ENCODE assay signal across 8 mouse cellular contexts in the genomic region with DNA sequence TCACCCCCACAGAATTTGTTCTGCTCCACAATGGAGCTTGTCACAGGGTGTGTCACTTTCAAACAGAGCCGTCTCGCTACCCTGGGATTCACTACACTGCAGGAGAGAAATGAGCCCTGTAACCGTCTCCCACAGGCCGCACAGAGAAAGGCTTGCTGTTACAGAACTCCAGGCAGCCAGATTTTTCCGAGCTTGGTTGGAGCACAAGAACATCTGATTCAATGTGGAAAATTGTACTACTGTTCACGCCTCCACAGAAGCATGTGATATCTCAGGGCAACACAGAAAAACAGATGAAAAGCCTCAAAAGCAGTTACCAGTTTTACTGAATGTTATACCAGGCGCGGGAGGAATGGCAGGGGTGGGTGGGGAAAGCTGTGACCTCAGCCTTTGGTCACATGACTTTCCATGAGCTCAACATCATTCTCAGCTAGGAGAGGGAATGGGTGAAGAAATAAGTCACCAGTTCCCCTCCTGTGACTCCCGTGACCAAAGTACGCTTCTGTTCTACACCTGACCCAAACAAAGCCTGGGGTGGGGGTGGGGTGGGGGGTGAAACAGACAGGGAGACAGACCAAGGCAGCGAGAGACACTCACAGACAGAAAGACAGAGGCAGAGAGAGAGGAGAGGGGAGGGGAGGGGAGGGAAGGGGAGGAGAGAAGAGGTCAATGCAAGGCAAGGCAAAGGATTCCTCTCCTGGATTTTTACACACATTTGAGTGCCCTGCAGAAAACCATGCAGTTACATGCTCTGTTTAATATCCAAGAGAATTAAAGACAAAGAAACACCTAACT. TPM values are rescaled to one million over a fixed set of nuclear protein-coding genes. Genes with fewer than 3 reads are reported as not detected.
DNase-seq lines count a peak whose midpoint lies in the region; ATAC-seq and TF ChIP-seq lines count a peak whose summit lies in the region.

No protein-coding gene starts in this region.

- peaks cover 14% of the 10 kb centered on the region for H3K4me1 ChIP-seq in cerebellum, adult 2 months (ENCODE audit: control insufficient read depth, insufficient read depth, low read length)
- H3K4me1 ChIP-seq in forebrain, embryonic 14.5 days (ENCODE audit: control insufficient read depth, insufficient read depth, low read length): 0 out of 2 replicates have a peak, but pooled peaks cover 3% of the 10 kb centered on the region
- H3K4me1 ChIP-seq in intestine, embryonic 15.5 days (replicated peaks): peaks cover 7% of the 10 kb centered on the region; the same call in 1 of the 2 replicates
- H3K4me1 ChIP-seq in midbrain, embryonic 13.5 days (replicated peaks): peaks cover 12% of the 10 kb centered on the region

- H3K4me3 ChIP-seq in cerebellum, adult 2 months (replicated peaks; ENCODE audit: insufficient read depth, low read depth, low read length): no peak overlapping the region
- H3K4me3 ChIP-seq in forebrain, embryonic 14.5 days (ENCODE audit: low read depth, low read length): peak overlapping the region; percentile 2; the same call in 1 of the 2 replicates
- no peak overlapping the region for H3K4me3 ChIP-seq in intestine, embryonic 15.5 days (replicated peaks)
- H3K4me3 ChIP-seq in midbrain, embryonic 13.5 days (replicated peaks): peak overlapping the region; percentile 23

- peak; percentile 83 for ATAC-seq in forebrain, embryonic 14.5 days
- ATAC-seq in intestine, embryonic 15.5 days: peak; percentile 71
- peak; percentile 86 for ATAC-seq in midbrain, embryonic 13.5 days

- no peak for TF ChIP-seq CTCF in cerebellum, adult 2 months (IDR thresholded peaks at IDR 0.05; ENCODE audit: borderline replicate concordance, insufficient read depth, low read depth, low read length)

- H3K4me2 ChIP-seq in forebrain, embryonic 14.5 days (ENCODE audit: low read length): peak overlapping the region; percentile 35
- H3K4me2 ChIP-seq in intestine, embryonic 15.5 days (replicated peaks): peak overlapping the region; percentile 36
- H3K4me2 ChIP-seq in midbrain, embryonic 13.5 days (replicated peaks): peak overlapping the region; percentile 48

- peak overlapping the region; percentile 17; the same call in 1 of the 2 replicates for H3K9ac ChIP-seq in forebrain, embryonic 14.5 days (ENCODE audit: low read length)
- no peak overlapping the region for H3K9ac ChIP-seq in intestine, embryonic 15.5 days
- H3K9ac ChIP-seq in midbrain, embryonic 13.5 days (replicated peaks): peak overlapping the region; percentile 56

- H3K27ac ChIP-seq in cerebellum, adult 2 months (ENCODE audit: insufficient read depth, low read length): no peak overlapping the region; the same call in 1 of the 2 replicates
- H3K27ac ChIP-seq in forebrain, embryonic 14.5 days (ENCODE audit: low read depth, low read length): peak overlapping the region; percentile 27; the same call in 1 of the 2 replicates
- H3K27ac ChIP-seq in intestine, embryonic 15.5 days: peak overlapping the region; percentile 56; the same call in 1 of the 2 replicates
- H3K27ac ChIP-seq in midbrain, embryonic 13.5 days: peak overlapping the region; percentile 70

- DNase-seq in cerebellum, postnatal 25 days: peak; percentile 33 to 34
- DNase-seq in cerebellum, adult 2 months: no peak
- peak; percentile 59 for DNase-seq in forebrain, embryonic 14.5 days (ENCODE audit: low spot score)
- peak; percentile 25 to 53 for DNase-seq in left cerebral cortex, adult 8-10 months (ENCODE audit: low spot score in 2 of 2)
- no peak for DNase-seq in urinary bladder, postnatal 4 days (ENCODE audit: low spot score in 2 of 2)
- DNase-seq in cerebellum, adult 8-10 months: no peak

- no peaks in the 10 kb centered on the region for H3K36me3 ChIP-seq in forebrain, embryonic 14.5 days (ENCODE audit: control insufficient read depth, insufficient read depth, low read length)
- H3K36me3 ChIP-seq in intestine, embryonic 15.5 days: no peaks in the 10 kb centered on the region
- H3K36me3 ChIP-seq in midbrain, embryonic 13.5 days: no peaks in the 10 kb centered on the region

- TF ChIP-seq POLR2A in cerebellum, adult 2 months (IDR thresholded peaks at IDR 0.05; ENCODE audit: borderline replicate concordance, insufficient read depth, low read length): no peak

- H3K27me3 ChIP-seq in cerebellum, adult 2 months (ENCODE audit: control insufficient read depth, insufficient read depth, low read length): no peaks in the 10 kb centered on the region
- H3K27me3 ChIP-seq in forebrain, embryonic 14.5 days (replicated peaks; ENCODE audit: control insufficient read depth, insufficient read depth, low read length): no peaks in the 10 kb centered on the region
- no peaks in the 10 kb centered on the region for H3K27me3 ChIP-seq in intestine, embryonic 15.5 days (replicated peaks)
- no peaks in the 10 kb centered on the region for H3K27me3 ChIP-seq in midbrain, embryonic 13.5 days

- H3K9me3 ChIP-seq in forebrain, embryonic 14.5 days (replicated peaks; ENCODE audit: control insufficient read depth, low read length): no peaks in the 10 kb centered on the region
- no peaks in the 10 kb centered on the region for H3K9me3 ChIP-seq in intestine, embryonic 15.5 days
- no peaks in the 10 kb centered on the region for H3K9me3 ChIP-seq in midbrain, embryonic 13.5 days

- WGBS in cerebellum, adult 2 months: 26% methylated on average over 11 of the region's 11 CpGs
- WGBS in forebrain, embryonic 14.5 days: 13% methylated on average over 11 of the region's 11 CpGs
- WGBS in intestine, embryonic 15.5 days: 33% methylated on average over 11 of the region's 11 CpGs
- WGBS in midbrain, embryonic 13.5 days: 9% methylated on average over 11 of the region's 11 CpGs

RNA-seq across cellular contexts. Expression of gene Aig1, which starts 7.5 kb away (rescaled TPM):
- 130 and 132 TPM in 2 replicates for polyA plus RNA-seq in cerebellum, adult 2 months (2012; rRNA removed)
- 59.5 and 65.3 TPM in 2 replicates for polyA plus RNA-seq in forebrain, embryonic 14.5 days (2014; fragmentation: Nextera tagmentation; extraction: Ambion mirVana)
- polyA plus RNA-seq in intestine, embryonic 15.5 days (2015; fragmentation: Nextera tagmentation; extraction: Ambion mirVana): 82.3 and 90.4 TPM in 2 replicates
- total RNA-seq in left cerebral cortex, adult 8-10 months (2022): 10 to 100 TPM; 63.3 to 70.3 (median 66.1) TPM
- polyA plus RNA-seq in midbrain, embryonic 13.5 days (2015; fragmentation: Nextera tagmentation; extraction: Ambion mirVana): 53.5 and 54.4 TPM in 2 replicates

Comparison
In these comparisons a context has a peak if more than half of its experiments do, and no peak if none do; other contexts are left out.
1. DNase-seq: peak in cerebellum, postnatal 25 days (2 of 2), forebrain, embryonic 14.5 days (single experiment) and left cerebral cortex, adult 8-10 months (2 of 2); none in cerebellum, adult 2 months (0 of 2), urinary bladder, postnatal 4 days (0 of 2) and cerebellum, adult 8-10 months (single experiment).
2. H3K4me3 ChIP-seq: peak in forebrain, embryonic 14.5 days (single experiment) and midbrain, embryonic 13.5 days (single experiment); none in cerebellum, adult 2 months (single experiment) and intestine, embryonic 15.5 days (single experiment).
3. Peak in every context shown above with its lines, with median percentiles within 50 percentile points of each other: ATAC-seq and H3K4me2 ChIP-seq.